Mouse (Mus musculus) T-helper 1 cell (primary cell): ENCODE measurements around the gene Klhl8.

ENCODE experiments used
- in situ Hi-C: fragments of 300-600 bp; cut with MboI, MseI; formaldehyde crosslinking; loops from one replicate; pipeline ENCODE4 v1.15.1; 2025; ENCODE audit warnings: high pct_unique_total_duplicates

Gene Klhl8

DNA sequence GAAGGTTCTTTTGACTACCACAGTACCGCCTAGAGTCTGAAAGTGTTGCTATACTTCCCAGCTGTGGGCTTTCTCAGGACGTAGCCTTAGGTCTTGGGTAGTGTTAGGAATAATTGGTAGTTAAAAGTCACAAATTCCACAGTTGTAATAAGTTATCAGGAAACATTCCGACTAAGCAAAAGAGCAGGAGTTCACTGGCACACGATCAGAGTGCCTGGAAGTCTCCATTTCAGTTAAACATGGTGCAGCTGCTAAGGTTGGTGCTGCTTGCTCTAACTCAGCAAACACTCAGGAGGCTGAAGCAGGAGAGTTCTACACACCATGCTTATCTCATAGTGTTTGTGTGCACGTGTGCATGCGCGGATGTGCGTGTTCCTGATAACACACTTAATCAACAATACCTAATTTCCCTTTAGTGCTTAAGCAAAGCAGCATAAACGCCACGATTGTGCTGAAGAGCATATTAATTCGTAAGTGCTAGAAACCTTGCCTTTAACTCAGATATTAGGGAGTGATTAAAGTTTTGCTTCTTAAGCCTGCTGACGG, 97.0 kb downstream of the Klhl8 start:
- in situ Hi-C loops = loop anchor here (5.0 kb wide), 1 partner anchor 132 kb away; no protein-coding TSS in a partner anchor

DNA sequence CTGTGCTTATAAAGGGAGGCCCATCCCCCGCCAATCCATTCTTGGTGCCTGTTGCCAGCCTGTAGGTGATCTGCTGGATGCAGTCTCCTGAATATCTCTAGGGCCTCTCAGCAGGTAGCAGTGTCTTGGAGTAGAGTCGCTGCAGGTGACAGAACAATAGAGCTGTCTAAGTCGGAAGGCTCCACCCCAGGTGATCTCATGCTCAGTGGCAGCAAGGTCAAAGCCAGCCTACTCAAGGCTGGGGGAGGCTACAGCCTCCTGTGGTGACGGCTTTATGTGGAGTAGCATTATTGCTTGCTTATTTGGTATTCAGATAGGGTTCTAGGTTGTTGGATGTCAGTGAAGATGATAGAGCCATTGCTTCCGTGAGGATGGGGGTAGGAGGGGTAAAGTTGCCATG, 97.8 kb downstream of the Klhl8 start:
- in situ Hi-C loops = loop anchor here (5.0 kb wide), 1 partner anchor 131 kb away; no protein-coding TSS in a partner anchor
